Mouse (Mus musculus) erythroblast, embryonic 14.5 days (primary cell): ENCODE measurements around the gene Wdr75.

Source experiments
- GATA1 ChIP-seq: IDR thresholded peaks from 2 replicates; pipeline ENCODE4 v1.6.1; 2012; ENCODE audit warnings: low read length, inconsistent platforms, mixed read lengths
- TAL1 ChIP-seq: IDR thresholded peaks from 3 replicates; pipeline ENCODE4 v1.6.1; 2012; ENCODE audit warnings: low read length, inconsistent platforms, mixed read lengths

DNA sequence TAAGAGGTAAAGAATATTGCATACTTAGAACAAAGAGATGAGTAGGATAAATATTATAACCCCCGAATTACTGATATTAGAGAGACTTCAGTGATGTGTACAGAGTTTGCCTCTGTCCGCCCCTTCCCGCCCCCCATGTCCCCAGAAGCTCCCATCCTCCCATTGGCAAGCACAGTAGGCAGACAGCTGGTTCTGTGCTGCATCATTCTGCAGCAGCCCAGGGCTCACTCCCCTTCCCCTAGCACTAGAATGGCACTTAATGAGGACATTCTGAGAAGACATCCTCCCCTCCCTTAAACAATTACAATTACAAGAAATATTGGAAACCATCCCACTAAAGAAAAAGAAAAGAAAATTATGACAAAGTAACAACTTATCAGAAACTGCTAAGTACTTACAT is 68.7 kb downstream of the Wdr75 start:
- no peak for TF ChIP-seq TAL1
- TF ChIP-seq GATA1 = no peak
